Mouse (Mus musculus) embryonic fibroblast, embryonic 13.5 days (primary cell): ENCODE results near the gene Cnih3.

Experiments used
- CTCF ChIP-seq: IDR thresholded peaks from 2 replicates; pipeline ENCODE4 v1.5.1; 2011; ENCODE audit warnings: mild to moderate bottlenecking, control low read depth, low read length, moderate library complexity, borderline replicate concordance; ENCODE audit not compliant: insufficient read depth
- POLR2A ChIP-seq: IDR thresholded peaks from 2 replicates; pipeline ENCODE4 v1.6.1; 2011; ENCODE audit warnings: low read depth, mild to moderate bottlenecking, control low read depth, low read length, moderate library complexity

- TF ChIP-seq CTCF (no peak), POLR2A (no peak)
Measured at GRCm38 (mm10) chr1:181313046-181313415, 39.4 kb upstream of the Cnih3 start.
